Mouse (Mus musculus) megakaryocyte, adult 5-6 weeks (primary cell): ENCODE results near the gene Mrpl23. TPM values are rescaled to one million over a fixed set of nuclear protein-coding genes. Genes with fewer than 3 reads are reported as not detected.
A peak's percentile ranks its signal among the peaks of the same experiment; 100 is the strongest.

Source experiments
- ATAC-seq: 2 replicates; pipeline ENCODE4 v1.8.0; 2016; ENCODE audit warnings: mild to moderate bottlenecking, inconsistent platforms; ENCODE audit not compliant: poor library complexity, severe bottlenecking
- total RNA-seq, 2 experiments: library from RNA; stranded (forward) in 1 of 2; stranded (reverse) in 1 of 2; fragments of 153-499, 151-499 nt in 1 of 2; fragments of 221-1000, 200-1000 nt in 1 of 2; gene quantifications; 2 replicates each; pipeline versions ENCODE4 v1.2.3 to v1.2.4; 2015 to 2017

The Mrpl23 gene
- total RNA-seq, 2 experiments from 2014 or later: 12.3 to 52.6 TPM

DNA sequence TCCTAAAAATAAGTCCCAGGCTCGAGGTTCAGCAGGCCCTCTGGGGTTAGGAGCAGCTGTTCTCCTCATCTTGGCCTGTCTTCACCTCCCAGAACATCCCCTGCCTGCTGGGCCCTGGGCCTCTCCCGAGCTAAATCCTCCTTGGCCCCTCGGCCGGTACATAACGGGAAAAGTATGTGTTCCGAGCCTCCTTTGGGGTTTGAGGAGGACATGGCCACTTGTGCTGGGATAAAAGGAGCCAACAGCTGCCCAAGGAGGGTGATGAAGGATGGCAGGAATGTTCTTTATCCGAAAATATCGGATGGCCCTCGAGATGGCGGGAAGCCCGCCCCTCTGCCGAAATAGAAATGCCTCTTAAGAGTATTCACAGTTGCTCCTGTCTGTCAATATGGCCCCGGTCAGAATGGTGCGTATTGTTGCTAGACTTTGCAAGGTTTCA lies 18.5 kb downstream of the Mrpl23 start:
- ATAC-seq: no peak

GRCm38 (mm10) chr7:142551691-142552090 lies 19.2 kb downstream of the Mrpl23 start:
- no peak for ATAC-seq

GRCm38 (mm10) chr7:142552591-142553416 lies 20.3 kb downstream of the Mrpl23 start:
- no peak for ATAC-seq

GRCm38 (mm10) chr7:142553417-142554335 lies 21.2 kb downstream of the Mrpl23 start:
- no peak for ATAC-seq

DNA sequence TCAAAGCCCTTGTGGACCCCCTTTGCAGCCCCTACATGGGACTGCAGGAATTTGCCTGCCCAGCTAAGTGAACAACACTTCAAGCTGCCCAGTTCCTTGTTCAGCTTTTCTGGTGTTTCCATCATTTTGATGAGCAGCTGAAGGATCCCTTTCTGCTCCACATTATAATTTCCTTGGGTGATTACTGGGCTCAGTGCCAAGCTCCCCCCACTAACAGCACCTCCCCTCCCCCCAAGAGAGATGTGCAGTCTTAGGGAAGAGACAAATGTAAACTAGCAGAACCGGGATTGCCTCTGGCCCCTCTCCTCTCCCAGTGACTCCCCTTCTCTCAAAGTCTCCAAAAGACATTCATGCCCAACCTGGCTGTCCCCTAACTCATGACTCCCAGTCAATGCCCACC lies 22.1 kb downstream of the Mrpl23 start:
- ATAC-seq: no peak

DNA sequence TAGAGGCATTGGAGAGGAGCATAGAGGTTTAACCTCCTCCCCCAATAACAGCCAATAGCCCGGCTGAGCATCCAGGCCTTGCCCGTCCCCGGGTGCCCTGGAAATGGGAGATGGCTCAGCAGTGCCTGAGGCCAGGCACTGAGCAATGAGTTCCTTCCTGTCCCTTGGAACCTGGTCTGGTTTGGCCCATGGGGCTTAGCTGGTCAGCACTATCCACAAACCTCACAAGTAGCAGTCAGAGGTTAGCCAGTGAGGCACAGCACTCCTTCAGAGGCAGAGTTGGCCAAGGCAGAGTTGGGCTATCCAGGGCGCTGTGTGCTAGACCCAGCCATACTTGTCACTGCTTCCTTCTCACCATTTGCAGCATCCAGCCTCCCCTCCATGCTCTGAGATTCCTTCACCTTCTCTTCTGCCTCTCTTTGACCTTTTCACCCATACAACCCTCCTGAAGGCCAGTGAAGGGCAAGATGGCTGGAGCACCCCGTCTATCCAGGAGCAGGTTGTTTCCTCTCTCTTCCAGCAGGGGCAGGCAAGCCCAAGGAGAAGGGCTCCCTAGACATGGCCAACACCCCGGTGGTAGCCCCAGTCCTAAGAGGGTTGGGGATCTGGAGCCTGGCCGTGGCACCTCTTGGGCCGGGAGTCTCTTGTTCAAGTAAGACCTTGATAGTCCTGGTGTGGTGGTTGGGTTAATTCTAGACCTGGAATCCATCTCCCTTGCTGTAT lies 23.0 kb downstream of the Mrpl23 start:
- no peak for ATAC-seq

DNA sequence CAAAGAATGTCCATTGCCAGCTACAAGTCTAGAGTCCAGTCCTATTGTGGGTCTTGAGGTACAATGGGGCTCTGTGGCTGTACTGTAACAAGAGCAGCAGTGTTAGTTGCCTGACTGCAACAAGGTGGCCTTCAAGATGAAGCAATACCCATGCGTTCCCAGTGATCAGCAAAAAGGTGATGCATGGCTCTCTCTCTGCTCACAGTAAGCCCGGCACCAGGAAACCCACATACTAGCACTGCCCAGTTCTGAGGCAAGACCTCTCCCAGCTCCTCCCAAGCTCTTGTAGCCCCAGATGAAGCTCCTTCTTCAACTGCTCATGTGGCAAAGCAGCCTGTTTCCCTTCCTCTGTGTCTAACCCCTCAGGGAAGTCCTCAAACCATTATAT lies 23.6 kb downstream of the Mrpl23 start:
- ATAC-seq: no peak

GRCm38 (mm10) chr7:142557696-142558095 lies 25.2 kb downstream of the Mrpl23 start:
- no peak for ATAC-seq

DNA sequence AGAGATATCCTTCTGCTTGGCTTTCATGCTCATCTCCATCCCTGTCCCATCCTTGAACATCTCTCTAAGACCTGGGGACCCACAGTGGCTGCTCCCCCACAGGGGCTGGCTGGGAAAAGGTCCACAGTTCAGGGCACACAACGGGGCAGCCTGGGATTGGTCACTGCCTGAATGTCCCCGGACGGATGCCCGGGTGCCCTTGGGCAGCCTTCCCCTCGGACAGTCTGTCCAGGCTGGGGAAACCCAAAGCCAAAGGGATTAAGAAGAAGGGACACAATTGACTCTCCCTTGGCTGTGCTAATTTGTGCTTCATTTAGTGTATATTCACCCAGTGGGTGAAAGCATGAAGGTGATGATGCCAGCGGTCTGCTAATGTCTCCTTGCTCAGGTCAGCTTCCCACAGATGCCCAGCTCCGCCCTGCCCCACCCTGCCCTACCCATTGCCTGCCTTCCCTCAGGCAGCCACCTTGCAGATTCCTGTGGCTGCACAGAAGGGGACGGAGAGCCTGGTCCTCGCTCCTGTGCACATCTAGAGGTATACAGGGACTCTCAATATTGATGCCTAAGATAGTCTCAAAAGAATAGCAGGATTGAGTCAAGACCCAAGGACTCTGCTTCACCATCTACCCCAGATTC lies 26.1 kb downstream of the Mrpl23 start:
- ATAC-seq: no peak

- ATAC-seq: no peak
These were observed 27.2 kb downstream of the Mrpl23 start for GRCm38 (mm10) chr7:142559651-142560175.

DNA sequence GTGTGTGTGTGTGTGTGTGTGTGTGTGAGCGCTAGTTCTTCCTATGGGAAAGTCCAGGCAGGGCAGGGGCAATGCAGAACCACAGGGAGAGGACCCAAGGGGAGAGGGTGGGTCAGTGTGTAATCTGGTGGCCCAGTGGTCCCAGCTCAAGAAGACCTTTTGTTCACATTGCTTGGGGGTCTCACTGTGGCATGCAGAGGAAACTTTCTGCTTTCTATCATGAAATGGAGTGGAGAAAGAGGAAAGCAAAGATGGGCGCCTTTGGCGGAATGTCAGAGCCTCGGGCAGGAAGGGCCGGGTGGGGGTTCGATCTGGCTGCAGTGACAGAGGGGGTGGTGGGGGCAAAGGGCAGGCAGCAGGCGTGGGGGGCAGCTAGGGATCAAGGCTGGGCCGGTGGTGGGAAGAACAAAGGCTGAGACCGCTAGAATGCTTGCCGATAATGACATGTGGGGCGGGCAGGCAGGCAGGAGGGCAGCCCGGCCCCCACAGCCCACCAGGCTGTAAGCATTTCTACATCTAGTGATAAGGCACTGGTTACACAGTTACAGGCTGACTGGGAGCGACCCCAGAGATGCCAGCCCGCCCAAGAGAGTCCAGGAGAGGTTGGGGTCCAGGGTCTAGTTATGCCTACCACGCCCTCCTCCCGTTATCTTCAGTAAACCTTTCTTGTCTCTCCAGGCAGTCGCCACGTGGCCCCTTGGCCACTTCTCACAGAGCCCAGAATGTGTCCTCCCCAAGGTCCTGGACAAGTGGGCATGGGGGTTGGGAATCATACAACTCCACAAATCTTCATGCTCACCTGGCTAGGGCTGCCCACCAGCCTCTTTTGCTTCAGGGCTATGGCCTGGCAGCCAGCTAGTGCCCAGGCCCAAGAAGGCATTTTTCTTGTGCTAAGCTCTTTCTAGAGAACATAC lies 28.7 kb downstream of the Mrpl23 start:
- ATAC-seq: no peak

- no peak for ATAC-seq
These were observed 29.4 kb downstream of the Mrpl23 start for GRCm38 (mm10) chr7:142561856-142562404.

DNA sequence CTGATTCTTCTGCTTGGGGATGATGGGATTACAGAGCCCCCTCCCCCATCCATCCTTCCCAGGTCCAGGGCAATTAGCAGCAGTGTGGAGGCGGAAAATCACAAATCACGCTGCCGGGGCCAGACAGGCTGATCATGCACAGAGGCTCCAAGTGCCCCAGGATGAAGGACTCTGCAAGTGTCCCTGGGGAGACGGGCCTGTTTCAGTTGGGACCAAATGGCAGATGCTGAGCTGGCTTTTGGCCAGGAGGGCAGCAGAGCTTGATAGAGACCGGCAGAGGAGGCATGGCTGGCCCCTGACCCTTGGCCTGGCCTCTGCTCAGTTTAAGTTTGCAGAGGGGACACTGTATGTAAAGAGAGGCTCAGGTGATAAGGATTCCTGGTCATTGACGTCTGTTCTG lies 30.7 kb downstream of the Mrpl23 start:
- ATAC-seq: no peak

- ATAC-seq: no peak
These were observed 32.6 kb downstream of the Mrpl23 start for GRCm38 (mm10) chr7:142564955-142565643.

- no peak for ATAC-seq
These were observed 34.0 kb downstream of the Mrpl23 start for GRCm38 (mm10) chr7:142566512-142566911.

DNA sequence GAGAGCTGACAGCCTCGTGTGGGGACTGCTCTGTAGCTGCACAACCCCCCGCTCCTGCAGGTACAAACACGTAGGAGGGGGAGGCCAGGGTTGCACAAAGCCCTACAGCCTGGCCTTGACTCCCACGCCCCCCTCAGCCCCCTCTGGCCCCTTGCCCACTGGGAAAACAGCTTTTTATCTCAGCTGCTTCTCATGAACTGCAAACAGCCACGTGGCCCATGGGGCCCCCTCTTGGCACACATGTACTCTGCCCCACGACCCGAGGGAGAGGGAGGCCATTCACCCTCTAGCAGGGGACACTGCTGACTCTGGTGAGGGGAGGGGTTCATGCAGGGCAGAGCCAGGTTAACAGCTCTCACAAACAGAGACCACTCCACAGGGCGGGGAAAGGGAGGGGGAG lies 36.5 kb downstream of the Mrpl23 start:
- ATAC-seq: no peak

DNA sequence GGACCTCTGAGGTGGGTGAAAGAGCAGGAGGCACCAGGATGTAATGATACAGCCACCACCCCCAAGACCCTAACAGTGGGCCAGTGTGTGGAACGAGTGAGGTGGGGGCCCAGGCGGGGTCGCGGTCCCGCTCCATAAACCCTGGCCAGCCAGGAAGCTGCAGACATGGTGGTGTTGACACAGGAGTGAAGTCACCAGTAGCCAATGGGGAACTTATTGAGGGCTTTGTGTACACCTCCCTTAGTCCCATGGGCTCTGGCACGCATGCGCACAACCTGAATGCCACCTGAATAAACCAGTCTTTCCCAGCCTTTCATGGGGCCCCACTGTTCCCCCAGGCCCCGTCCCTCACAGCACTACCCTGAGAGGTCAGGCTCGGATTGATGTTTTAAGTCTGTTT lies 38.1 kb downstream of the Mrpl23 start:
- no peak for ATAC-seq

DNA sequence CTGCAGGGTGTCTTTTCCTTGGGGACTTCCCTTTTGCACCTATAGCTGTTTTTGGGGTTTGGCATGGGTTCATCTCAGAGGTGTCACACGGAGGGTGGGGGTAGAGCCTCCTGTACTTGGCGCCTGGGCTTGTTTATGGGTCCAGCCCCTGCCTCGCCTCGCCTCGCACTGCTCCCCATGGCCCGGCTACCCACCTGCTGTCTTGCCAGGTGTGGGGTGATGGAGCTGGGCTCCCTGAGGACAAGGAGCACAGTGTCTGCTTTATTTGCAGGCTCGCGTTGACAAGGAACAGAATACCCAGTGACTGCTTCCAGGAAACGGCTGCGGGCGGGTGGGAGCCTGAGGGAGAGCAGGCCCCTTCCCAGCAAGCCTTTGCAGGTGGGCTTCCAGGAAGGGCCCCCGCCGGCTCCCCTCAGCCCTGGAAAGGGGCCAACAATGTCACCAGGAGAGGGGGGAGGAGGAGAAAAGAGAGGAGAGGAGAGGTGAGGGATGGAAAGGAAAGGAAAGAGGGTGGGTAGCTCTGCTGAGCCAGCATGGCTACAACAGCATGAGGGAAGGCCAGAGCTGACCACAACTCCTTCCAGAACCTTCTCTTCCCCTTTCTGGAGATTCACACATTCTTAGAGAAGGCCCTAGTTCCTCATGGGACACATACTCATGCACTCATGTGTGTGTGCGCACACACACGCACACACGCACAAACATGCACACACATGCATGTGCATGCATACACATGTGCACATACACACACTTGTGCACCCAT lies 39.2 kb downstream of the Mrpl23 start:
- peak; percentile 73 for ATAC-seq
